ENCODE assay signal across 19 mouse cellular contexts in the genomic region with DNA sequence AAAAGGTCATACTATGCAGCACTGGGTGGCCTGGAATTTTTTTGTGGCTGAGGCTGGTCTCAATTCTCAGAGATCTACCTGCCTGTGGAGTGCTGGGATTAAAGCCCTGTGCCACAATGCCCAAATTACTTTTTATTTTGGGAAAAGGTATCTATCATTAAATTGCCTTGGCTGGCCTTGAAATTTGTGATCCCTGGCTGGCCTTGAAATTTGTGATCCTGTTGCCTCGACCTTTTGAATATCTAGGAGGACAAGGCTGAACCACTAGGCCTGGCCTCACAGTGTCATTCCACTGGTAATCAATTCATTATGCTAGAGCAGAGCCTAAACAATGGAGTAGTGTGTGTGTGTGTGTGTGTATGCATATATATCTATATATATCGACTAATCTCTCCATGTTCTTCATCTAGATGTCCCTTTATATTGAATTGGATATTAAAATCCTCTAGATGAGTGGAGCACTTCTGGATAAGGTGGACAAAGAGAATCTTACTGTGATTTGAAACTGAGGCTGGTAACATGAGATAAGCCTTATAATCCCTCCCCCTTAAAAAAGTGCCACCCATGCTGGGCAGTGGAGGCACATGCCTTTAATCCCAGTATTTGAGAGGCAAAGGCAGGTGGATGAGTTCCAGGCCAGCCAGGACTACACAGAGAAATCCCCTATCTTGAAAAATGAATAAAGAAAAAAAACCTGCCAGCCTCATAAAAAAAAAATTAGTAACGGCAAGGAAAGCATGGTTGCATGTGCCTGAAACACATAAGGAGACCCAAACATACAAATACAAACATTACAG.
"Had no signal": no experiment of that assay in that cellular context is flagged by ENCODE, and none has a peak within 500 bp of the region (broad histone marks: within the 10 kb centered on the region; RNA-seq: fewer than 3 reads in every experiment).

No protein-coding gene starts in this region.

- H3K27me3 ChIP-seq: midbrain, embryonic 12.5 days; neural tube, embryonic 13.5 days; neural tube, embryonic 15.5 days had no signal

- H3K9ac ChIP-seq: lung, embryonic 14.5 days; midbrain, embryonic 12.5 days; neural tube, embryonic 13.5 days; neural tube, embryonic 15.5 days had no signal

- H3K4me2 ChIP-seq: lung, embryonic 14.5 days; midbrain, embryonic 12.5 days; neural tube, embryonic 13.5 days; neural tube, embryonic 15.5 days had no signal

- H3K27ac ChIP-seq: midbrain, embryonic 10.5 days; midbrain, embryonic 12.5 days; neural tube, embryonic 13.5 days; neural tube, embryonic 15.5 days had no signal

- ATAC-seq: midbrain, embryonic 16.5 days had no signal

- DNase-seq: lung, adult 18-20 months; lung, embryonic 14.5 days; lung, postnatal 10 days; lung, postnatal 4 days; midbrain, embryonic 14.5 days; retina, postnatal 1 day; right cerebral cortex, adult 18-20 months; right cerebral cortex, postnatal 25 days; right cerebral cortex, postnatal 4 days; spleen, adult 18-20 months; thymus, adult 18-20 months; thymus, postnatal 14 days; thymus, postnatal 36 days had no signal

- H3K9me3 ChIP-seq: midbrain, embryonic 10.5 days; midbrain, embryonic 12.5 days; neural tube, embryonic 13.5 days; neural tube, embryonic 15.5 days had no signal

- H3K4me3 ChIP-seq: midbrain, embryonic 10.5 days; midbrain, embryonic 12.5 days; myocyte; neural tube, embryonic 13.5 days; neural tube, embryonic 15.5 days had no signal

- H3K36me3 ChIP-seq: midbrain, embryonic 12.5 days; neural tube, embryonic 13.5 days; neural tube, embryonic 15.5 days had no signal
